In the genomic region with DNA sequence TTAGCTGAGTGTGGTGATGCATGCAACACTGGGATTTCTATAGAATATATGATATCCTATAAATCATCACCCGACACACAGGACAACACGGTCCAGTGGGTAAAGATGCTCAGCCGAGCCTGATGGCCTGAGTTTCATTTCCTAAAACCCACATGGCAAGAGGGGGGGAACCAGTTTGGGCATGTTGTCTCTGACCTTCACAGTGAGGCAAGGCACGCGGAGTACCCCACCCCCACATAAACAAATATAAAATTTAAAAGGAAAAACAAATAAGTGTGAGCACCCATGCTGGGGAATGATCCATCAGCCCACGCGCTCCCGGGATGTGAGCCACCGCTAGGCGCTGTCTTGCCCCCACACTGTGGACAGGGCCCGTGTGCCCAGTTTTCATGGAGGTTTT, we compare ENCODE assay signal across 23 mouse cellular contexts. TPM values are rescaled to one million over a fixed set of nuclear protein-coding genes. Genes with fewer than 3 reads are reported as not detected.
DNase-seq lines count a peak whose midpoint lies in the region; ATAC-seq and TF ChIP-seq lines count a peak whose summit lies in the region.
"Had no signal": no experiment of that assay in that cellular context is flagged by ENCODE, and none has a peak within 500 bp of the region (broad histone marks: within the 10 kb centered on the region; RNA-seq: fewer than 3 reads in every experiment).

No protein-coding gene starts in this region.

- no peak for TF ChIP-seq CTCF in olfactory bulb, adult 2 months (IDR thresholded peaks at IDR 0.05; ENCODE audit: insufficient read depth, low read depth, low read length)

- 77% methylated on average over 11 of the region's 11 CpGs for WGBS in liver, embryonic 12.5 days (ENCODE audit: insufficient replicate concordance)
- 77% methylated on average over 11 of the region's 11 CpGs for WGBS in liver, embryonic 13.5 days (ENCODE audit: insufficient replicate concordance)
- 41% methylated on average over 11 of the region's 11 CpGs for WGBS in olfactory bulb, adult 2 months

- H3K27me3 ChIP-seq in liver, embryonic 12.5 days (replicated peaks): no peaks in the 10 kb centered on the region
- no peaks in the 10 kb centered on the region for H3K27me3 ChIP-seq in liver, embryonic 13.5 days
- H3K27me3 ChIP-seq: embryonic facial prominence, embryonic 12.5 days; forebrain, embryonic 15.5 days; heart, embryonic 15.5 days; hindbrain, embryonic 13.5 days had no signal

- no peak overlapping the region for H3K4me2 ChIP-seq in liver, embryonic 12.5 days
- H3K4me2 ChIP-seq in liver, embryonic 13.5 days: no peak overlapping the region
- H3K4me2 ChIP-seq: embryonic facial prominence, embryonic 12.5 days; forebrain, embryonic 15.5 days; heart, embryonic 11.5 days; heart, embryonic 15.5 days; hindbrain, embryonic 13.5 days had no signal

- no peak overlapping the region for H3K9ac ChIP-seq in liver, embryonic 12.5 days
- H3K9ac ChIP-seq in liver, embryonic 13.5 days: no peak overlapping the region
- H3K9ac ChIP-seq: embryonic facial prominence, embryonic 12.5 days; forebrain, embryonic 15.5 days; heart, embryonic 15.5 days; hindbrain, embryonic 13.5 days had no signal

- H3K4me1 ChIP-seq in liver, embryonic 12.5 days: peaks cover 23% of the 10 kb centered on the region
- peaks cover 26% of the 10 kb centered on the region for H3K4me1 ChIP-seq in liver, embryonic 13.5 days (replicated peaks)
- peaks cover 32% of the 10 kb centered on the region for H3K4me1 ChIP-seq in olfactory bulb, adult 2 months (ENCODE audit: control insufficient read depth, insufficient read depth, low read length)
- H3K4me1 ChIP-seq: hindbrain, embryonic 13.5 days had no signal

- H3K4me3 ChIP-seq in liver, embryonic 12.5 days: no peak overlapping the region
- no peak overlapping the region for H3K4me3 ChIP-seq in liver, embryonic 13.5 days (replicated peaks)
- H3K4me3 ChIP-seq in olfactory bulb, adult 2 months (ENCODE audit: insufficient read depth, low read depth, low read length): no peak overlapping the region
- H3K4me3 ChIP-seq: embryonic facial prominence, embryonic 12.5 days; forebrain, embryonic 15.5 days; heart, adult 2 months; heart, embryonic 15.5 days; hindbrain, embryonic 13.5 days had no signal

- TF ChIP-seq POLR2A in olfactory bulb, adult 2 months (IDR thresholded peaks at IDR 0.05; ENCODE audit: insufficient read depth, low read depth, low read length): no peak

- H3K27ac ChIP-seq in liver, embryonic 12.5 days: peak overlapping the region; percentile 27; the same call in 1 of the 2 replicates
- peak overlapping the region; percentile 73 for H3K27ac ChIP-seq in liver, embryonic 13.5 days
- peak overlapping the region; percentile 41; the same call in 1 of the 2 replicates for H3K27ac ChIP-seq in olfactory bulb, adult 2 months (ENCODE audit: insufficient read depth, low read depth, low read length)
- H3K27ac ChIP-seq: embryonic facial prominence, embryonic 12.5 days; forebrain, embryonic 15.5 days; heart, adult 2 months; heart, embryonic 15.5 days; hindbrain, embryonic 13.5 days; hindbrain, postnatal 0 days had no signal

- intact Hi-C loops in gastrocnemius, postnatal 14 days (cut with DNase I; ENCODE audit: low total_unique reads): no loop called here

- peak; percentile 4 for DNase-seq in gastrocnemius, postnatal 14 days
- DNase-seq in gastrocnemius, postnatal 4 days (ENCODE audit: low spot score in 2 of 2): no peak
- no peak for DNase-seq in liver
- DNase-seq in liver, embryonic 13.5 days: no peak
- DNase-seq in embryo, embryonic 9.5 days (ENCODE audit: extremely low spot score): no peak
- DNase-seq: adrenal gland, adult 8-10 months; cerebellum, adult 2 months; embryo, embryonic 11 days; heart, adult 2 months; heart, postnatal 14 days had no signal

- ATAC-seq in liver, embryonic 12.5 days: no peak
- no peak for ATAC-seq in liver, embryonic 13.5 days (ENCODE audit: low read depth)
- no peak for ATAC-seq in activated CD4-positive, CD25-positive, alpha-beta regulatory T cell, adult 4 months
- ATAC-seq: forebrain, embryonic 15.5 days; hindbrain, postnatal 0 days had no signal

- H3K9me3 ChIP-seq in liver, embryonic 12.5 days (replicated peaks): no peaks in the 10 kb centered on the region
- no peaks in the 10 kb centered on the region for H3K9me3 ChIP-seq in liver, embryonic 13.5 days (replicated peaks)
- H3K9me3 ChIP-seq: embryonic facial prominence, embryonic 12.5 days; forebrain, embryonic 15.5 days; heart, embryonic 15.5 days; hindbrain, embryonic 13.5 days had no signal

- no peaks in the 10 kb centered on the region for H3K36me3 ChIP-seq in liver, embryonic 12.5 days
- H3K36me3 ChIP-seq in liver, embryonic 13.5 days: no peaks in the 10 kb centered on the region
- H3K36me3 ChIP-seq: forebrain, embryonic 15.5 days; hindbrain, embryonic 13.5 days had no signal

RNA-seq across cellular contexts. Expression of a gene that starts 8.4 kb away (rescaled TPM):
- 10 to 100 TPM; 17.9 to 21.2 TPM for total RNA-seq in gastrocnemius, postnatal 14 days (2021)
- 10 to 100 TPM; 48.1 to 49.1 TPM for total RNA-seq in gastrocnemius, postnatal 4 days (2021)
- 5.0 and 5.5 TPM in 2 replicates for polyA plus RNA-seq in liver, embryonic 12.5 days (2016; fragmentation: Nextera tagmentation; extraction: Ambion mirVana)
- 2.6 and 3.4 TPM in 2 replicates for polyA plus RNA-seq in liver, embryonic 13.5 days (2015; fragmentation: Nextera tagmentation; extraction: Ambion mirVana)
- not detected in 2 replicates for polyA plus RNA-seq in olfactory bulb, adult 2 months (2012; ENCODE audit: insufficient read depth, insufficient read length, low replicate concordance, missing spikeins)
- polyA plus RNA-seq in activated CD4-positive, CD25-positive, alpha-beta regulatory T cell, adult 4 months (2017; shearing (Covaris generic)): not detected

RNA-seq across cellular contexts. Expression of a gene that starts 28.3 kb away (rescaled TPM):
- not detected for total RNA-seq in gastrocnemius, postnatal 14 days (2021)
- under 1 TPM in 1 of 2 experiments, not detected in 1; 0.54 TPM for total RNA-seq in gastrocnemius, postnatal 4 days (2021)
- 13.4 and 14.1 TPM in 2 replicates for polyA plus RNA-seq in liver, embryonic 12.5 days (2016; fragmentation: Nextera tagmentation; extraction: Ambion mirVana)
- 15.5 and 16.1 TPM in 2 replicates for polyA plus RNA-seq in liver, embryonic 13.5 days (2015; fragmentation: Nextera tagmentation; extraction: Ambion mirVana)
- not detected in 2 replicates for polyA plus RNA-seq in olfactory bulb, adult 2 months (2012; ENCODE audit: insufficient read depth, insufficient read length, low replicate concordance, missing spikeins)
- polyA plus RNA-seq in activated CD4-positive, CD25-positive, alpha-beta regulatory T cell, adult 4 months (2017; shearing (Covaris generic)): not detected
- total RNA-seq: common myeloid progenitor, adult 5-6 weeks; ES-E14; gastrocnemius, adult 8-10 months; heart, adult 2 months; heart, postnatal 14 days; hematopoietic stem cell, adult 5-6 weeks; hindbrain, postnatal 0 days had no signal
- polyA plus RNA-seq: cerebellum, adult 2 months had no signal

RNA-seq across cellular contexts. Expression of a gene that starts 45.5 kb away (rescaled TPM):
- total RNA-seq in gastrocnemius, postnatal 14 days (2021): 10 to 100 TPM; 18.8 to 24.7 TPM
- 10 to 100 TPM; 34.3 to 44.5 TPM for total RNA-seq in gastrocnemius, postnatal 4 days (2021)
- 8.4 and 8.7 TPM in 2 replicates for polyA plus RNA-seq in liver, embryonic 12.5 days (2016; fragmentation: Nextera tagmentation; extraction: Ambion mirVana)
- 3.9 and 4.1 TPM in 2 replicates for polyA plus RNA-seq in liver, embryonic 13.5 days (2015; fragmentation: Nextera tagmentation; extraction: Ambion mirVana)
- polyA plus RNA-seq in olfactory bulb, adult 2 months (2012; ENCODE audit: insufficient read depth, insufficient read length, low replicate concordance, missing spikeins): not detected in 2 replicates
- 1 to 10 TPM in 1 of 2 experiments, under 1 TPM in 1; 0.94 to 1.8 TPM for polyA plus RNA-seq in activated CD4-positive, CD25-positive, alpha-beta regulatory T cell, adult 4 months (2017; shearing (Covaris generic))

RNA-seq across cellular contexts. Expression of a gene that starts 46.9 kb away (rescaled TPM):
- 1 to 10 TPM; 3.2 to 3.6 TPM for total RNA-seq in gastrocnemius, postnatal 14 days (2021)
- total RNA-seq in gastrocnemius, postnatal 4 days (2021): 10 to 100 TPM; 10.8 to 14.2 TPM
- polyA plus RNA-seq in liver, embryonic 12.5 days (2016; fragmentation: Nextera tagmentation; extraction: Ambion mirVana): 112 and 114 TPM in 2 replicates
- polyA plus RNA-seq in liver, embryonic 13.5 days (2015; fragmentation: Nextera tagmentation; extraction: Ambion mirVana): 86.3 and 91.5 TPM in 2 replicates
- not detected in 2 replicates for polyA plus RNA-seq in olfactory bulb, adult 2 months (2012; ENCODE audit: insufficient read depth, insufficient read length, low replicate concordance, missing spikeins)
- polyA plus RNA-seq in activated CD4-positive, CD25-positive, alpha-beta regulatory T cell, adult 4 months (2017; shearing (Covaris generic)): 10 to 100 TPM; 18.7 to 25.8 TPM

Comparison
In these comparisons a context has a peak if more than half of its experiments do, and no peak if none do; other contexts are left out.
1. RNA of a gene that starts 28.3 kb away (polyA plus RNA-seq): 15.5 to 16.1 TPM in liver, embryonic 13.5 days and 13.4 to 14.1 TPM in liver, embryonic 12.5 days; not detected in olfactory bulb, adult 2 months and not detected in activated CD4-positive, CD25-positive, alpha-beta regulatory T cell, adult 4 months; every median in the first group is over 10 times any median in the second.
2. Peak in every context shown above with its lines, with median percentiles within 50 percentile points of each other: H3K27ac ChIP-seq.